Mouse (Mus musculus): ENCODE data around the gene Rnf135. TPM values are rescaled to one million over a fixed set of nuclear protein-coding genes. Genes with fewer than 3 reads are reported as not detected.

Gene Rnf135
- total and polyA plus RNA-seq, 3 experiments = 5.2 to 8.0 TPM; not detected in 1

DNA sequence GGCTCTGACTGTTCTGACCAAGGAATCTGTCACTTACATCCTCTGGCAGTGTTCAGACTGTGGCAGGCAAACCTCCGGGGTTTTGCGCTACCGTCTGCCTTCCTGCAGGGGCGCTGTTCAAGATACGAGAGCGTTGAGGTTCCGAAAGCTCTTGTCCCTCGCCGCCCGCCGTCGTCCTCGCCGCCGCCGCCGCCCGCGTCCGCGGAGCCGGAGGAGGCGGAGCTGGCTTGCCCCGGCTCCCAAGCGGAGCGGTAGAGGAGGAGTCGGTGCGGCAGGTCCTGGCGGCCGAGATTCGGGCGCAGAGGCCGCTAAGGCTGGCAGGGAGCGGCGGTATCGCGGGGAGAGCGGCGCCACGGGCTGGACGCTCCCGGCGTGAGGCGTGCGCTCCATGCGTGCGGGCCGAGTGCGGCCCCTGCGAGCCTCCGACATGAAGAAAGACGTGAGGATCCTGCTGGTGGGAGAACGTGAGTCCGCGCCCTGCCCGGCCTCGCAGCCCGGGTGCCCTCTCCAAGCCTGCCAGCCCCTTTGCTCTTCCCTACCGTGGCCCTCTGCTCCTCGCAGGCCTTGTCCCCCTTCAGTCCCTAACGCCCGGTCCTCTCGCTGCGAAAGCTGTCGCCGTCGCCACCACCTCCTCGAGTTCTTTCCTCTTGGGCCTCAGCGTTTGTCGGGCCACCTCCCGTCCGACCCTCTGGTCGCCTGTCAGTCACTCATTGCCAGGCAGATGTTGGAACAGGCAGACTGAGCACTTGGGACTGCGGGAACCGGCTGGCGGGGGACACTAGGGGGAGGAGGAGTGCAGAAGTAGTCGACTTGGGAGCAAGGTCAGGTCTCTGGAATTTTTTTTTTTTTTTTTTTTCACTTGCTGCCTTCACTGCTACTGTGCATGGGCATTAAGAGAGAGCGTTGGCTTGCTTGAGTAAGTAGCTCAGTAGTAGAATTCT, 25.5 kb downstream of the Rnf135 start, which contains the start of gene Rhot1:
TSS of gene Rhot1 (plus strand) at position 160 of the 941 bp plus-strand sequence.
- Histone ChIP-seq H3K4me1 (ENCODE audit: control insufficient read depth in 1 of 2, insufficient read depth in 2 of 2, low read length in 2 of 2) (peaks cover 3 to 5% of the 10 kb centered on the region in 2 experiments; a peak in 3 of 4 replicates), H3K4me3 (ENCODE audit: control insufficient read depth in 1 of 2, insufficient read depth in 1 of 2, low read depth in 2 of 2, low read length in 2 of 2) (peak within 1 kb of the TSS; percentile 91 to 96), H3K27me3 (ENCODE audit: control insufficient read depth in 1 of 2, insufficient read depth in 2 of 2, low read length in 2 of 2) (no peaks in the 10 kb centered on the region), H3K36me3 (ENCODE audit: control insufficient read depth in 1 of 2, insufficient read depth in 2 of 2, low read length in 2 of 2) (peaks cover 5 to 9% of the 10 kb centered on the region in 2 experiments), H3K9ac (ENCODE audit: control insufficient read depth, low read depth, low read length, poor library complexity, severe bottlenecking) (peak within 1 kb of the TSS; percentile 85), H3K79me2 (ENCODE audit: control insufficient read depth, insufficient read depth, low read length, poor library complexity) (peaks cover 31% of the 10 kb centered on the region), H3K27ac (ENCODE audit: control insufficient read depth, low read depth, low read length) (peak within 1 kb of the TSS; percentile 71), H3K9me3 (replicated peaks; ENCODE audit: insufficient read depth, low read length) (no peaks in the 10 kb centered on the region)
- peak; percentile 99 for DNase-seq (ENCODE audit: low read depth, low spot score)
- peak; percentile 0 for TF ChIP-seq CHD1 (IDR thresholded peaks at IDR 0.05; ENCODE audit: low read depth, low read length)
- TF ChIP-seq TBP (IDR thresholded peaks at IDR 0.05; ENCODE audit: low read depth, low read length) = peak; percentile 60
- TF ChIP-seq TCF12 (IDR thresholded peaks at IDR 0.05; ENCODE audit: low read depth, low read length) = peak; percentile 83
- TF ChIP-seq SIN3A (IDR thresholded peaks at IDR 0.05; ENCODE audit: low read length) = peak; percentile 90
- peak; percentile 84 for TF ChIP-seq MAZ (IDR thresholded peaks at IDR 0.05; ENCODE audit: low read depth, low read length)
- TF ChIP-seq RAD21 (IDR thresholded peaks at IDR 0.05; ENCODE audit: low read depth, low read length) = no peak
- peak; percentile 59 for TF ChIP-seq ETS1 (IDR thresholded peaks at IDR 0.05; ENCODE audit: low read depth, low read length)
- TF ChIP-seq ZC3H11A (IDR thresholded peaks at IDR 0.05; ENCODE audit: low read depth, low read length) = 0 out of 2 replicates have a peak, but pooled peaks have one; percentile 1
- TF ChIP-seq USF2 (IDR thresholded peaks at IDR 0.05; ENCODE audit: borderline replicate concordance in 1 of 2, insufficient read depth in 1 of 2, low read depth in 1 of 2, low read length in 2 of 2) = no peak
- peak; percentile 34; the same call in 1 of the 2 replicates for TF ChIP-seq USF1 (IDR thresholded peaks at IDR 0.05; ENCODE audit: low read depth, low read length)
- no peak; the same call in 1 of the 2 replicates for TF ChIP-seq KAT2A (conservative IDR thresholded peaks at IDR 0.05; ENCODE audit: low read depth, low read length)
- TF ChIP-seq POLR2AphosphoS5 (IDR thresholded peaks at IDR 0.05; ENCODE audit: borderline replicate concordance, low read depth, low read length) = no peak
- TF ChIP-seq HCFC1 (IDR thresholded peaks at IDR 0.05; ENCODE audit: low read depth, low read length) = peak; percentile 94
- TF ChIP-seq RCOR1 (IDR thresholded peaks at IDR 0.05; ENCODE audit: low read depth, low read length) = peak; percentile 39; the same call in 1 of the 2 replicates
- TF ChIP-seq GABPA (IDR thresholded peaks at IDR 0.05; ENCODE audit: low read depth, low read length) = peak; percentile 91; the same call in 1 of the 2 replicates
- TF ChIP-seq BHLHE40 (IDR thresholded peaks at IDR 0.05; ENCODE audit: borderline replicate concordance, low read depth, low read length) = 0 out of 2 replicates have a peak, but pooled peaks have one; percentile 40
- peak; percentile 97; the same call in 1 of the 2 replicates for TF ChIP-seq UBTF (IDR thresholded peaks at IDR 0.05; ENCODE audit: borderline replicate concordance, insufficient read depth, low read depth, low read length)
- peak; percentile 78 to 99 (median 95) for TF ChIP-seq CTCF (IDR thresholded peaks at IDR 0.05 in 2 of 3, conservative IDR thresholded peaks at IDR 0.05 in 1 of 3; ENCODE audit: control insufficient read depth in 1 of 3, insufficient read depth in 1 of 3, low read depth in 2 of 3, low read length in 3 of 3, poor library complexity in 1 of 3, severe bottlenecking in 1 of 3)
- 0 out of 2 replicates have a peak, but pooled peaks have one; percentile 53 for TF ChIP-seq MYC (IDR thresholded peaks at IDR 0.05; ENCODE audit: low read depth, low read length)
- no peak for TF ChIP-seq GATA1 (IDR thresholded peaks at IDR 0.05; ENCODE audit: low read depth, low read length)
- TF ChIP-seq MAFK (IDR thresholded peaks at IDR 0.05; ENCODE audit: borderline replicate concordance, low read depth, low read length) = no peak; the same call in 1 of the 2 replicates
- TF ChIP-seq JUND (IDR thresholded peaks at IDR 0.05; ENCODE audit: low read depth, low read length) = no peak
- TF ChIP-seq MXI1 (IDR thresholded peaks at IDR 0.05; ENCODE audit: low read depth, low read length) = peak; percentile 72; the same call in 1 of the 2 replicates
- peak; percentile 96 for TF ChIP-seq NELFE (IDR thresholded peaks at IDR 0.05; ENCODE audit: low read depth, low read length)
- TF ChIP-seq ZNF384 (IDR thresholded peaks at IDR 0.05; ENCODE audit: low read depth, low read length) = peak; percentile 94
- TF ChIP-seq MEF2A (IDR thresholded peaks at IDR 0.05; ENCODE audit: extremely low read depth, insufficient replicate concordance, low read depth, low read length, poor library complexity, severe bottlenecking) = 0 out of 2 replicates have a peak, but pooled peaks have one; percentile 67
- no peak for TF ChIP-seq E2F4 (IDR thresholded peaks at IDR 0.05; ENCODE audit: borderline replicate concordance, low read depth, low read length)
- peak; percentile 36 for TF ChIP-seq SMC3 (IDR thresholded peaks at IDR 0.05; ENCODE audit: low read depth, low read length)
- TF ChIP-seq NRF1 (IDR thresholded peaks at IDR 0.05; ENCODE audit: insufficient read depth, low read depth, low read length, poor library complexity, severe bottlenecking) = 0 out of 2 replicates have a peak, but pooled peaks have one; percentile 28
- no peak for TF ChIP-seq ZKSCAN1 (IDR thresholded peaks at IDR 0.05; ENCODE audit: low read depth, low read length)
- TF ChIP-seq POLR2AphosphoS2 (IDR thresholded peaks at IDR 0.05; ENCODE audit: low read length) = peak; percentile 84
- TF ChIP-seq MAX (IDR thresholded peaks at IDR 0.05; ENCODE audit: low read length) = 0 out of 2 replicates have a peak, but pooled peaks have one; percentile 45
- TF ChIP-seq EP300 (IDR thresholded peaks at IDR 0.05; ENCODE audit: low read depth in 1 of 2, low read length in 2 of 2) = peak in 1 of 2 experiments; percentile 59; a peak in 2 of 4 replicates
